Mouse (Mus musculus): ENCODE results near the gene Cd4. TPM values are rescaled to one million over a fixed set of nuclear protein-coding genes. Genes with fewer than 3 reads are reported as not detected.

Cd4 gene
- polyA plus RNA-seq, 1 experiment from 2014 or later, result not detected

GRCm38 (mm10) chr6:124828868-124829798, 58.9 kb downstream of the Cd4 start, which contains the start of the genes Usp5 and Cdca3:
Usp5 (minus strand) TSS chr6:124829484.
Cdca3 (plus strand) TSS chr6:124829547.
- Histone ChIP-seq H3K36me3 (replicated peaks; ENCODE audit: control insufficient read depth, insufficient read depth, low read depth, low read length) (peaks cover 5% of the 10 kb centered on the region), H3K4me3 (ENCODE audit: low read depth, low read length) (peak within 1 kb of the TSS; percentile 65), H3K9me3 (replicated peaks; ENCODE audit: control insufficient read depth, low read length) (no peaks in the 10 kb centered on the region), H3K4me1 (ENCODE audit: control insufficient read depth, insufficient read depth, low read length) (no peaks in the 10 kb centered on the region), H3K27ac (replicated peaks; ENCODE audit: low read depth, low read length) (peak within 1 kb of the TSS; percentile 72), H3K27me3 (ENCODE audit: control insufficient read depth, insufficient read depth, low read length) (no peaks in the 10 kb centered on the region), H3K4me2 (ENCODE audit: low read depth, low read length) (peak within 1 kb of the TSS; percentile 87), H3K9ac (replicated peaks; ENCODE audit: low read length) (peak within 1 kb of the TSS; percentile 73)
- DNase-seq (ENCODE audit: low spot score) (peak; percentile 100), ATAC-seq (replicated peaks; ENCODE audit: insufficient number of reproducible peaks, low FRiP score, low TSS enrichment, low read depth) (peak; percentile 95)
- under 1% methylated on average over 55 of the region's 55 CpGs for WGBS

GRCm38 (mm10) chr6:124828101-124828592, 59.9 kb downstream of the Cd4 start:
- Histone ChIP-seq H3K4me1 (ENCODE audit: control insufficient read depth, insufficient read depth, low read length) (no peaks in the 10 kb centered on the region), H3K4me2 (ENCODE audit: low read depth, low read length) (peak overlapping the region; percentile 87), H3K27ac (replicated peaks; ENCODE audit: low read depth, low read length) (no peak overlapping the region), H3K27me3 (ENCODE audit: control insufficient read depth, insufficient read depth, low read length) (no peaks in the 10 kb centered on the region), H3K9ac (replicated peaks; ENCODE audit: low read length) (peak overlapping the region; percentile 73), H3K9me3 (replicated peaks; ENCODE audit: control insufficient read depth, low read length) (no peaks in the 10 kb centered on the region), H3K36me3 (replicated peaks; ENCODE audit: control insufficient read depth, insufficient read depth, low read depth, low read length) (peaks cover 9% of the 10 kb centered on the region), H3K4me3 (ENCODE audit: low read depth, low read length) (peak overlapping the region; percentile 65)
- 26% methylated on average over 10 of the region's 10 CpGs for WGBS
- DNase-seq (ENCODE audit: low spot score) (peak; percentile 44), ATAC-seq (replicated peaks; ENCODE audit: insufficient number of reproducible peaks, low FRiP score, low TSS enrichment, low read depth) (no peak)

- Histone ChIP-seq H3K36me3 (replicated peaks; ENCODE audit: control insufficient read depth, insufficient read depth, low read depth, low read length) (peaks cover 24% of the 10 kb centered on the region), H3K27ac (replicated peaks; ENCODE audit: low read depth, low read length) (no peak overlapping the region), H3K4me3 (ENCODE audit: low read depth, low read length) (no peak overlapping the region), H3K9ac (replicated peaks; ENCODE audit: low read length) (no peak overlapping the region), H3K27me3 (ENCODE audit: control insufficient read depth, insufficient read depth, low read length) (no peaks in the 10 kb centered on the region), H3K9me3 (replicated peaks; ENCODE audit: control insufficient read depth, low read length) (no peaks in the 10 kb centered on the region), H3K4me2 (ENCODE audit: low read depth, low read length) (no peak overlapping the region), H3K4me1 (ENCODE audit: control insufficient read depth, insufficient read depth, low read length) (no peaks in the 10 kb centered on the region)
- ATAC-seq (replicated peaks; ENCODE audit: insufficient number of reproducible peaks, low FRiP score, low TSS enrichment, low read depth), result no peak
- DNase-seq (ENCODE audit: low spot score), result no peak
- 98% methylated on average over 4 of the region's 4 CpGs for WGBS
Measured at GRCm38 (mm10) chr6:124822049-124822448, 66.0 kb downstream of the Cd4 start.

GRCm38 (mm10) chr6:124820891-124821290, 67.1 kb downstream of the Cd4 start:
- Histone ChIP-seq H3K9me3 (replicated peaks; ENCODE audit: control insufficient read depth, low read length) (no peaks in the 10 kb centered on the region), H3K9ac (replicated peaks; ENCODE audit: low read length) (no peak overlapping the region), H3K4me2 (ENCODE audit: low read depth, low read length) (no peak overlapping the region), H3K36me3 (replicated peaks; ENCODE audit: control insufficient read depth, insufficient read depth, low read depth, low read length) (peaks cover 22% of the 10 kb centered on the region), H3K4me1 (ENCODE audit: control insufficient read depth, insufficient read depth, low read length) (no peaks in the 10 kb centered on the region), H3K4me3 (ENCODE audit: low read depth, low read length) (no peak overlapping the region), H3K27ac (replicated peaks; ENCODE audit: low read depth, low read length) (no peak overlapping the region), H3K27me3 (ENCODE audit: control insufficient read depth, insufficient read depth, low read length) (no peaks in the 10 kb centered on the region)
- ATAC-seq (replicated peaks; ENCODE audit: insufficient number of reproducible peaks, low FRiP score, low TSS enrichment, low read depth) (no peak), DNase-seq (ENCODE audit: low spot score) (no peak)
- WGBS, result 93% methylated on average over 5 of the region's 5 CpGs

- Histone ChIP-seq H3K9ac (replicated peaks; ENCODE audit: low read length) (no peak overlapping the region), H3K27me3 (ENCODE audit: control insufficient read depth, insufficient read depth, low read length) (no peaks in the 10 kb centered on the region), H3K4me3 (ENCODE audit: low read depth, low read length) (no peak overlapping the region), H3K9me3 (replicated peaks; ENCODE audit: control insufficient read depth, low read length) (no peaks in the 10 kb centered on the region), H3K4me1 (ENCODE audit: control insufficient read depth, insufficient read depth, low read length) (no peaks in the 10 kb centered on the region), H3K4me2 (ENCODE audit: low read depth, low read length) (no peak overlapping the region), H3K27ac (replicated peaks; ENCODE audit: low read depth, low read length) (no peak overlapping the region), H3K36me3 (replicated peaks; ENCODE audit: control insufficient read depth, insufficient read depth, low read depth, low read length) (peaks cover 15% of the 10 kb centered on the region)
- ATAC-seq (replicated peaks; ENCODE audit: insufficient number of reproducible peaks, low FRiP score, low TSS enrichment, low read depth) (no peak), DNase-seq (ENCODE audit: low spot score) (no peak)
- WGBS, result 92% methylated on average over 8 of the region's 8 CpGs
Measured at GRCm38 (mm10) chr6:124817971-124818370, 70.0 kb downstream of the Cd4 start.

GRCm38 (mm10) chr6:124817563-124817962, 70.5 kb downstream of the Cd4 start:
- Histone ChIP-seq H3K36me3 (replicated peaks; ENCODE audit: control insufficient read depth, insufficient read depth, low read depth, low read length) (peaks cover 15% of the 10 kb centered on the region), H3K4me2 (ENCODE audit: low read depth, low read length) (no peak overlapping the region), H3K27me3 (ENCODE audit: control insufficient read depth, insufficient read depth, low read length) (no peaks in the 10 kb centered on the region), H3K4me1 (ENCODE audit: control insufficient read depth, insufficient read depth, low read length) (no peaks in the 10 kb centered on the region), H3K27ac (replicated peaks; ENCODE audit: low read depth, low read length) (no peak overlapping the region), H3K9ac (replicated peaks; ENCODE audit: low read length) (no peak overlapping the region), H3K9me3 (replicated peaks; ENCODE audit: control insufficient read depth, low read length) (no peaks in the 10 kb centered on the region), H3K4me3 (ENCODE audit: low read depth, low read length) (no peak overlapping the region)
- WGBS, result 95% methylated on average over 8 of the region's 8 CpGs
- no peak for ATAC-seq (replicated peaks; ENCODE audit: insufficient number of reproducible peaks, low FRiP score, low TSS enrichment, low read depth)
- no peak for DNase-seq (ENCODE audit: low spot score)

- Histone ChIP-seq H3K4me2 (ENCODE audit: low read depth, low read length) (no peak overlapping the region), H3K4me1 (ENCODE audit: control insufficient read depth, insufficient read depth, low read length) (no peaks in the 10 kb centered on the region), H3K4me3 (ENCODE audit: low read depth, low read length) (no peak overlapping the region), H3K9ac (replicated peaks; ENCODE audit: low read length) (no peak overlapping the region), H3K9me3 (replicated peaks; ENCODE audit: control insufficient read depth, low read length) (no peaks in the 10 kb centered on the region), H3K36me3 (replicated peaks; ENCODE audit: control insufficient read depth, insufficient read depth, low read depth, low read length) (peaks cover 15% of the 10 kb centered on the region), H3K27me3 (ENCODE audit: control insufficient read depth, insufficient read depth, low read length) (no peaks in the 10 kb centered on the region), H3K27ac (replicated peaks; ENCODE audit: low read depth, low read length) (no peak overlapping the region)
- DNase-seq (ENCODE audit: low spot score), result no peak
- no peak for ATAC-seq (replicated peaks; ENCODE audit: insufficient number of reproducible peaks, low FRiP score, low TSS enrichment, low read depth)
- WGBS, result 94% methylated on average over 11 of the region's 11 CpGs
Measured at GRCm38 (mm10) chr6:124817125-124817524, 70.9 kb downstream of the Cd4 start.

GRCm38 (mm10) chr6:124816611-124817010, 71.4 kb downstream of the Cd4 start:
- no peak for DNase-seq (ENCODE audit: low spot score)
- 89% methylated on average over 4 of the region's 4 CpGs for WGBS

More at GRCm38 (mm10) chr6:124816611-124817010, 71.4 kb downstream of the Cd4 start:
- Histone ChIP-seq H3K27me3 (ENCODE audit: control insufficient read depth, insufficient read depth, low read length) (no peaks in the 10 kb centered on the region), H3K9me3 (replicated peaks; ENCODE audit: control insufficient read depth, low read length) (no peaks in the 10 kb centered on the region), H3K4me3 (ENCODE audit: low read depth, low read length) (no peak overlapping the region), H3K4me2 (ENCODE audit: low read depth, low read length) (no peak overlapping the region), H3K36me3 (replicated peaks; ENCODE audit: control insufficient read depth, insufficient read depth, low read depth, low read length) (peaks cover 16% of the 10 kb centered on the region), H3K4me1 (ENCODE audit: control insufficient read depth, insufficient read depth, low read length) (no peaks in the 10 kb centered on the region), H3K27ac (replicated peaks; ENCODE audit: low read depth, low read length) (no peak overlapping the region), H3K9ac (replicated peaks; ENCODE audit: low read length) (no peak overlapping the region)
- ATAC-seq (replicated peaks; ENCODE audit: insufficient number of reproducible peaks, low FRiP score, low TSS enrichment, low read depth), result no peak
